Mouse (Mus musculus) kidney, adult 2 months (tissue): ENCODE results near the gene Mprip.

Experiments
- CTCF ChIP-seq: fragments of 200-500 bp; conservative IDR thresholded peaks from 2 replicates; pipeline ENCODE4 v1.5.1; 2011; ENCODE audit warnings: low read depth, mild to moderate bottlenecking, control low read depth, low read length, moderate library complexity, mixed read lengths; ENCODE audit not compliant: insufficient read depth, insufficient read length
- POLR2A ChIP-seq: fragments of 200-500 bp; IDR thresholded peaks from one replicate; pipeline ENCODE4 v1.6.1; 2011; ENCODE audit warnings: low read depth, low read length, control low read depth

- no peak for TF ChIP-seq CTCF
- no peak for TF ChIP-seq POLR2A
Observed at GRCm38 (mm10) chr11:59715424-59715840, 54.3 kb downstream of the Mprip start.
